Mouse (Mus musculus): ENCODE results near the gene Sumf1. TPM values are rescaled to one million over a fixed set of nuclear protein-coding genes. Genes with fewer than 3 reads are reported as not detected.

The Sumf1 gene
- total and polyA plus RNA-seq, 3 experiments, result 16.0 to 25.9 (median 22.8) TPM

GRCm38 (mm10) chr6:108172219-108172618 lies 13.2 kb downstream of the Sumf1 start:
- H3K27me3 ChIP-seq (ENCODE audit: insufficient read depth, low read length), result no peaks in the 10 kb centered on the region
- no peak for DNase-seq (ENCODE audit: low spot score)
- H3K4me3 ChIP-seq (ENCODE audit: low read depth, low read length), result no peak overlapping the region
- H3K4me1 ChIP-seq (ENCODE audit: insufficient read depth, low read depth, low read length), result no peaks in the 10 kb centered on the region
- peaks cover 74% of the 10 kb centered on the region for H3K36me3 ChIP-seq (replicated peaks)
- no peaks in the 10 kb centered on the region for H3K9me3 ChIP-seq (replicated peaks)
- TF ChIP-seq CTCF (IDR thresholded peaks at IDR 0.05; ENCODE audit: low read depth, low read length), result no peak
- TF ChIP-seq GATA2 (IDR thresholded peaks at IDR 0.05; ENCODE audit: borderline replicate concordance, low read depth, low read length), result no peak
- no peak for TF ChIP-seq GATA1 (IDR thresholded peaks at IDR 0.05; ENCODE audit: borderline replicate concordance, low read length)
- no peak for TF ChIP-seq TAL1 (conservative IDR thresholded peaks at IDR 0.05; ENCODE audit: low read depth, low read length)
- ATAC-seq (ENCODE audit: extremely low read depth, insufficient number of reproducible peaks, low FRiP score, poor library complexity, severe bottlenecking), result no peak

- DNase-seq (ENCODE audit: low spot score) (no peak), ATAC-seq (ENCODE audit: extremely low read depth, insufficient number of reproducible peaks, low FRiP score, poor library complexity, severe bottlenecking) (no peak)
- Histone ChIP-seq H3K36me3 (replicated peaks) (peaks cover 67% of the 10 kb centered on the region), H3K4me3 (ENCODE audit: low read depth, low read length) (no peak overlapping the region), H3K27me3 (ENCODE audit: insufficient read depth, low read length) (no peaks in the 10 kb centered on the region), H3K4me1 (ENCODE audit: insufficient read depth, low read depth, low read length) (no peaks in the 10 kb centered on the region), H3K9me3 (replicated peaks) (no peaks in the 10 kb centered on the region)
- TF ChIP-seq CTCF (IDR thresholded peaks at IDR 0.05; ENCODE audit: low read depth, low read length) (no peak), POLR2AphosphoS5 (IDR thresholded peaks at IDR 0.05; ENCODE audit: insufficient replicate concordance, low read depth, low read length) (no peak), GATA2 (IDR thresholded peaks at IDR 0.05; ENCODE audit: borderline replicate concordance, low read depth, low read length) (no peak), GATA1 (IDR thresholded peaks at IDR 0.05; ENCODE audit: borderline replicate concordance, low read length) (no peak), TAL1 (conservative IDR thresholded peaks at IDR 0.05; ENCODE audit: low read depth, low read length) (no peak)
These were observed 15.9 kb downstream of the Sumf1 start for GRCm38 (mm10) chr6:108169466-108169865.

GRCm38 (mm10) chr6:108168723-108169122 lies 16.7 kb downstream of the Sumf1 start:
- ATAC-seq (ENCODE audit: extremely low read depth, insufficient number of reproducible peaks, low FRiP score, poor library complexity, severe bottlenecking) (no peak), DNase-seq (ENCODE audit: low spot score) (no peak)
- no peaks in the 10 kb centered on the region for H3K9me3 ChIP-seq (replicated peaks)
- H3K36me3 ChIP-seq (replicated peaks), result peaks cover 66% of the 10 kb centered on the region
- no peak overlapping the region for H3K4me3 ChIP-seq (ENCODE audit: low read depth, low read length)
- no peak for TF ChIP-seq POLR2AphosphoS5 (IDR thresholded peaks at IDR 0.05; ENCODE audit: insufficient replicate concordance, low read depth, low read length)
- TF ChIP-seq GATA2 (IDR thresholded peaks at IDR 0.05; ENCODE audit: borderline replicate concordance, low read depth, low read length), result no peak
- no peak for TF ChIP-seq CTCF (IDR thresholded peaks at IDR 0.05; ENCODE audit: low read depth, low read length)
- no peak for TF ChIP-seq GATA1 (IDR thresholded peaks at IDR 0.05; ENCODE audit: borderline replicate concordance, low read length)
- TF ChIP-seq TAL1 (conservative IDR thresholded peaks at IDR 0.05; ENCODE audit: low read depth, low read length), result no peak
- no peaks in the 10 kb centered on the region for H3K27me3 ChIP-seq (ENCODE audit: insufficient read depth, low read length)
- no peaks in the 10 kb centered on the region for H3K4me1 ChIP-seq (ENCODE audit: insufficient read depth, low read depth, low read length)

GRCm38 (mm10) chr6:108167946-108168680 lies 17.3 kb downstream of the Sumf1 start:
- TF ChIP-seq POLR2AphosphoS5 (IDR thresholded peaks at IDR 0.05; ENCODE audit: insufficient replicate concordance, low read depth, low read length) (no peak), TAL1 (conservative IDR thresholded peaks at IDR 0.05; ENCODE audit: low read depth, low read length) (no peak), GATA2 (IDR thresholded peaks at IDR 0.05; ENCODE audit: borderline replicate concordance, low read depth, low read length) (no peak), CTCF (IDR thresholded peaks at IDR 0.05; ENCODE audit: low read depth, low read length) (no peak), GATA1 (IDR thresholded peaks at IDR 0.05; ENCODE audit: borderline replicate concordance, low read length) (no peak)
- Histone ChIP-seq H3K36me3 (replicated peaks) (peaks cover 64% of the 10 kb centered on the region), H3K27me3 (ENCODE audit: insufficient read depth, low read length) (no peaks in the 10 kb centered on the region), H3K9me3 (replicated peaks) (no peaks in the 10 kb centered on the region), H3K4me3 (ENCODE audit: low read depth, low read length) (no peak overlapping the region), H3K4me1 (ENCODE audit: insufficient read depth, low read depth, low read length) (no peaks in the 10 kb centered on the region)
- ATAC-seq (ENCODE audit: extremely low read depth, insufficient number of reproducible peaks, low FRiP score, poor library complexity, severe bottlenecking), result no peak
- no peak for DNase-seq (ENCODE audit: low spot score)

GRCm38 (mm10) chr6:108165598-108165997 lies 19.8 kb downstream of the Sumf1 start:
- DNase-seq (ENCODE audit: low spot score) (no peak), ATAC-seq (ENCODE audit: extremely low read depth, insufficient number of reproducible peaks, low FRiP score, poor library complexity, severe bottlenecking) (no peak)
- H3K36me3 ChIP-seq (replicated peaks), result peaks cover 50% of the 10 kb centered on the region
- no peaks in the 10 kb centered on the region for H3K9me3 ChIP-seq (replicated peaks)
- no peak overlapping the region for H3K4me3 ChIP-seq (ENCODE audit: low read depth, low read length)
- H3K27me3 ChIP-seq (ENCODE audit: insufficient read depth, low read length), result no peaks in the 10 kb centered on the region
- no peaks in the 10 kb centered on the region for H3K4me1 ChIP-seq (ENCODE audit: insufficient read depth, low read depth, low read length)
- TF ChIP-seq POLR2AphosphoS5 (IDR thresholded peaks at IDR 0.05; ENCODE audit: insufficient replicate concordance, low read depth, low read length) (no peak), GATA2 (IDR thresholded peaks at IDR 0.05; ENCODE audit: borderline replicate concordance, low read depth, low read length) (no peak), GATA1 (IDR thresholded peaks at IDR 0.05; ENCODE audit: borderline replicate concordance, low read length) (no peak), TAL1 (conservative IDR thresholded peaks at IDR 0.05; ENCODE audit: low read depth, low read length) (no peak), CTCF (IDR thresholded peaks at IDR 0.05; ENCODE audit: low read depth, low read length) (no peak)

GRCm38 (mm10) chr6:108164935-108165334 lies 20.4 kb downstream of the Sumf1 start:
- no peaks in the 10 kb centered on the region for H3K9me3 ChIP-seq (replicated peaks)
- ATAC-seq (ENCODE audit: extremely low read depth, insufficient number of reproducible peaks, low FRiP score, poor library complexity, severe bottlenecking), result no peak
- H3K36me3 ChIP-seq (replicated peaks), result peaks cover 48% of the 10 kb centered on the region
- no peak overlapping the region for H3K4me3 ChIP-seq (ENCODE audit: low read depth, low read length)
- no peak for TF ChIP-seq CTCF (IDR thresholded peaks at IDR 0.05; ENCODE audit: low read depth, low read length)
- no peak for TF ChIP-seq GATA2 (IDR thresholded peaks at IDR 0.05; ENCODE audit: borderline replicate concordance, low read depth, low read length)
- TF ChIP-seq GATA1 (IDR thresholded peaks at IDR 0.05; ENCODE audit: borderline replicate concordance, low read length), result no peak
- no peak for TF ChIP-seq POLR2AphosphoS5 (IDR thresholded peaks at IDR 0.05; ENCODE audit: insufficient replicate concordance, low read depth, low read length)
- no peak for TF ChIP-seq TAL1 (conservative IDR thresholded peaks at IDR 0.05; ENCODE audit: low read depth, low read length)
- H3K27me3 ChIP-seq (ENCODE audit: insufficient read depth, low read length), result no peaks in the 10 kb centered on the region
- H3K4me1 ChIP-seq (ENCODE audit: insufficient read depth, low read depth, low read length), result no peaks in the 10 kb centered on the region
- no peak for DNase-seq (ENCODE audit: low spot score)
